Mouse (Mus musculus) spleen, adult 12 weeks (tissue): ENCODE measurements around the gene Mybphl.
A peak's percentile ranks its signal among the peaks of the same experiment; 100 is the strongest.

Experiments used
- DNase-seq: peaks from one replicate; pipeline ENCODE4 v3.0.0; 2022; ENCODE audit warnings: low spot score

Gene Mybphl

DNA sequence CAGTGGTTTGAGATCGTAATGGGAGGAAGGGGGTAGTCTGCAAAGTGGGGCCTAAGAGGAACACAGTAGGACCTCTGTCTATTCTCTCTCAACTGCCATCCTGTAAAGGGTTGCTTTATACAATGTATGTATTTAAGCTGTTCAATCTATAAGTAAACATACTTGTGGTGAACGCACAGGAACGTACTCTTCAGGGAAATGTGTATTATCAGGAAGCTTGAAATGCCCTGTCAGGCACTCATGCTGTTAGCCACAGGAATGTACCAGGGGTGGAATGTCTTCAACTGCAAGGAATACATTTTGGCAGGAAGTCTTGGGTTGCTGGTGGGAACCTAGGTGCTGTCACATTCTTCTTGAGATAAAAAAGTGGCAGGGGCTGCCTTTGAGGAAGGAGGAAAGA is 8.0 kb downstream of the Mybphl start:
- DNase-seq, result no peak

DNA sequence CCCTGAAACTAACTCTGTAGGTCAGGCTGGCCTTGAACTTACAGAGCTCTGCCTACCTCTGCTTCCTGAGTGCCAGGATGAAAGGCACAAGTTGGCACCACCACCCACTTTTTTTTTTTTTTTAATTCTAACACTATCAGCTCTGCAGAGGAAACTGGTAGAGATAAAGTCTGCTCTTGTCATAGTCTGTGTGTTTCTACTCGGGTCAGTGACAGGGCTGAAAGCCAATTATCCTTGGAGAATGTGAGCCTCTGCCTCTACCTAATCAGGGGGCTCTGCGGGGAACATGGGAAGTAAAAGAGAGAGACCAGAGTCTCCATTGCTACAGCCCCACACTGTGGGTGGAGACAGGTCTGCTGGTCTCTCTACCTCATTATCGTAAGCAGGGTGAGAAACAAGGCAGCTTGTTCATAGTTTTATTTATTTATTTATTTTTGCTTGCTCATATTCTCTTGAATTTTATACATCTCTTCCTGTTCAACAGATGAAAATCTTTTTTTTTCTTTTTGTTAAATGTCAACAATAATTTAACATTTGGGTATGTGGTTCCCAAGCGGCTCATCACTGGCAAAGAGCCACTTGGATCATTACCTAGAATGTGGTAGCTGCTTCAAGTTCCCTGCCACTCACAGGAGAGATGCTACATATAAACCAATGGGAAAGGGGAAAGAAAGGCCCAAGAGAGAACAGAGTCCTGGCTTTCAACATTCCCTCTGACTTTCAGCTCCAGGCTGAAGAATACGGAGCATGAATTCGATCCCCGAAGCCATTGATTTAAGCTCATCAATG is 14.4 kb downstream of the Mybphl start:
- no peak for DNase-seq

DNA sequence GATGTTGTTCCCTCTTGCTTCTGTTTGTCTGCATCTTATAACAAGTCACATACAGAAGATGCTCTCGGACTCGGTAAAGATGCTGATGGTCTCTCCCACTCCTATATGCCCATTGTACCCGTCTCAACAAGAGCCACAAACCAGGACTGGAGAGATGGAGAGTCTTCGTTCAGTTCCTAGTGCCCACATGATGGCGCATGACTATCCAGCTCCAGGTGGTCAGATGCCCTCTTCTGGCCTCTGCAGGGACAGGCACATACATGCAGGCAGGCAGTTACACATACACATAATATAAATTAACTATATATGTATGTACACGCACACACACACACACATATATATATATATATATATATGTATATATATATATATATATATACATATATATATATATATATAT is 16.0 kb downstream of the Mybphl start:
- no peak for DNase-seq

DNA sequence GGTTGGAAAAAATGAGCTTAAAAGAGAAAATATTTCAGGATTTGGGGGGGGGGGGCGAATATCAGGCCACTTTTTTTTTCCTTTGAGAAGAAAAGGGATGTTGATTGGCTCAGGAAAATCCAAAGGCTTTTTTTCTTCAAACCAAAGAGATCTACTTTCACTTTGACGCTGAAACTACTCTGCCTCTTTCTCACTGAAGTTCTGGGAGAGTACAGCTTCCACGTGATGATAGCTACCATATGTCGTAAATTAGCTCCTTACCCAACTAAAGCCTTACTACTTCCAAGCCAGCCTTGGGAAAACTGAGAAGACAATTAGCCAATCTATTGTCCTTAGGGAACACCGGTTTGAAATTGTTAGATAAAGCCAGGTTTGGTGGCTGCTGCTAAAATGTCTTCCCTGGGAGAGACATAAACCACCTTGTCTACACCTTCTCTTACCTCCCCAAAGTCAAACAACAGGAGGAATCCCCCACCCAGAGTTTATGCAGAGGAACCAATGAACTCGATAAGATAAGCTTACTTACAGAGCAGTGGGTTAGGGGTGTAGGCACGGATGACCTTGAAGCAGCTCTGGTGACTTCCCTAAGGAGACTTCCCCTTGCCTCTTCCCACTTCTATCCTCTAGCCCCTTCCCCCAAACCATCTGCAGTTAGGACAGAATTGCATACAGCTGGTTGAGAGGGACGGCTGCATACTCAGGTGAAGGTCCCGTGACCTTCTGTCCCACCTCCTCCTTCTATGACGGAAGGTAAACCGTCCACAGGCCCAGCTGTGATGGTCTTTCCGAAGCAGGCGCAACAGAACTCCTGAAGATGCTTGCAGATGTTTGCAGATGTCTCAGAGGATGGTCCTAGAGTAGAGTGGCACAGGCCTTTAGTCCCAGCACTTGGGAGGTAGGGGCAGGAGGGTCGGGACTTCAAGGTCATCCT is 17.5 kb downstream of the Mybphl start:
- no peak for DNase-seq

DNA sequence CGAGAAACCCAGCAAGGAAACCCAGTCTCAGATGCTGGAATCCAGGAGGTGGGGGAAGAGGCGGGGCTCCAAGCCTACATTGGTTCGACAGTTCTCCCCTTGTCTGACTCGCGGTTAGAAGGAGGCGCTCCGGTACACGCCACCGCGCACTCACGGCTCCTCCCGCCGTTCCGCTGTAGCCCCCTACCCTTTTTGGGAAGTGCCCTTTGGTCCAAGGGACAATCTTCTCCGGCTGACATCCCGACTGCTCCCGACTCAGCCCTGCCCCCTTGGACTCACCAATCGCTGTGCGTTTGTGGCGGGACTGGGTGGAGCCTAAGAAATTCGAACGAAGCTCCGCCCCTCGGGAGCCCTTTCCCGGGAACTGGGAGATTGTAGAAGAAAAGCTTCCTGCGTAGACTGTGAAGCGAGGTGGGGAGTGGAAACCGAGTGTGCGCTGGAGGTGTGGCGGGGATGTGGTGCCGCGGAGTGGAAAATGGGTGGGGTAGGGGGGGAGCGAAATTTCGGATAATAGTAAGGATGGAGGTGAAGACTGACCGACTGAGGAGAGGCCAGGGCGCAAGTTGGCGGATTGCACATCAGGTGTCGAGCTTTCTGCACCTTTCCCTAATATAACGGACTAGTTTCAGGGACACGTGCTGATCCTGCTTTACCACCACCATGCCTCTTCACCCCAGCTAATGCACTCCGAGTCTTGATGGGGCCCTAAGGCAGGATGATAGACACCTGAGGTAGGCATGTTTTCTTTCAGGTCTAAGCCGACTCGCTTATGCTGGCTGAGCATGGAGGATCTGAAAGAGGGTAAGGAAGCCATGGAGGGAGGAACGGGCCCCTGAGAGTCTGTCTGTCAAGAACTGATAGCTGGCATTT is 19.0 kb downstream of the Mybphl start, which contains the start of gene Psrc1:
TSS of gene Psrc1 (plus strand) at position 355 of the 870 bp plus-strand sequence.
- peak; percentile 85 for DNase-seq

DNA sequence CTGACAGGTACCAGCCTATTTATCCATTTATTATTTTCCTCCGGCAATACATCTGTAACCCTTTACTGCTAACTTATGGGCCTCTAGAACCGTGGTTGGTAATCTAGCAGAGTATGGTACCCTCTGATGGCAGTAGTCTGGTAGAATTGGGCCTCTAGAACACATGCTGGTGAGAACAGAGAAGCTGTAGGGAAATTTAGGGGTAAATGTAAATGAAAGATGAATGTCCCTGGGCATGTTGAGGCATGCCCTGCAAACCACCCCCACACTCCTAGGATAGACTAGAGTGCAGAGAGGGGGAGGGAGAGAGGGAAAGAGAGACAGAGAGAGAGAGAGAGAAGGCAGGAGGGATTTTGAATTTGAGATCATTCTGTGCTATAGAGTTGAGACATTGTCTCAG is 19.7 kb downstream of the Mybphl start:
- no peak for DNase-seq

DNA sequence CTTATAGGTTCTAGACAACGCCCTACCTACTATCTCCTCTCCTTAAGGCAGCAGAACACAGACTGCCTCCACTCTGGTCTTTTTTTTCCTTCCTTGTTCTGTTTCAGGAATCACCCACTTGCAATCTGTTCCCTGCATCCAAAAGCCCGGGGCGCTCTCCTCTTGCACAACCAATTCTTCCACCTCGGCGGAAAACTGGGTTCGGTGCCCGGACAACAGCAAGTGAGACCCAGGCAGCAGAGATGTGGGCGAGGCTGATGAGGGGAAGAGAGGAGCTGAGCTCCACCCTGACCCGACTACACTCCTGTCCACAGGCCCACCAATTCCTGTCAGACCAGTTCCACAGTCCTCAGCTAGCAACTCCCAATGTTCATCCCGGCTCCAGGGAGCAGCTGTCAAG is 21.5 kb downstream of the Mybphl start:
- DNase-seq, result no peak

DNA sequence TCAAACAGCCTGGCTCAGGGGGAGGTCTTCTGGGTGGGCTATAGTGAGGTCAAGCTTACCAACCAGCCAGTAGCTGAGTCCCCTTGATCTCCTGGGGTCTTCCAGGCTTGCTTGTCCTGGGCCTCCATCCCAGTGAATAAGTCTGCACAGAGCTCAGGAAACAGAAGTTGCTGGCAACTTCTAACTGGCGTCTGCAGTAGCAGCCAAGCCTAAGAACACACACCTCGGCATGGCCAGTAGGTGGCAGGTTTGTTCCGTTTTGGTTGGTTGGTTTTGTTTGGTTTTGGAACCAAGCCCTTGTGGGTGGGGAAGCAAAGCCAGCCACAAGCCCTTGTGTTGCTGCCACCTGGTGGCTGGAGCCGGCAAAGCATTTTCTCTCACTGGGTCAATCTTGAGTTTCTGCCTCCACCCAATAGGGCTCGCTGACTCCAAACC is 24.4 kb downstream of the Mybphl start:
- DNase-seq, result peak; percentile 88

DNA sequence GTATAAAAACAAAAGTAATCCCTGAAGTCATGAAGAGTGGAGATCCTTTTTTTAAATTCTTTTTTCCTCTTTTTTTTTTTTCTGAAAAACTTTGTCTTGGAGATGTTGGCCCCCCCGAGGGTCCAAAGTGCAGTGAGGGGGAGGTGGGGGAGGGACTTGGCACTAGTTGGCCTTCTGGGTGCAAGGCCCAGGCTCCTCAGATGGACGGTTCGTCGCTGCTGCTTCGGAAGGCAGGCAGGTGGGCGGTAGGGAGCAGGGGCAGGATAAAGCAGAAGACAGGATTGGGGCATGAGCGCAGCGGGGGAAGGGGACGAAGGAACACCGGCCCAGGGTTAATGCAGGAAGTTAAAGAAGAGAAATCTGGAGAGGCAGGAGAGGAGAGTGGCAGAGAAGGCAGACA is 27.6 kb downstream of the Mybphl start:
- no peak for DNase-seq

DNA sequence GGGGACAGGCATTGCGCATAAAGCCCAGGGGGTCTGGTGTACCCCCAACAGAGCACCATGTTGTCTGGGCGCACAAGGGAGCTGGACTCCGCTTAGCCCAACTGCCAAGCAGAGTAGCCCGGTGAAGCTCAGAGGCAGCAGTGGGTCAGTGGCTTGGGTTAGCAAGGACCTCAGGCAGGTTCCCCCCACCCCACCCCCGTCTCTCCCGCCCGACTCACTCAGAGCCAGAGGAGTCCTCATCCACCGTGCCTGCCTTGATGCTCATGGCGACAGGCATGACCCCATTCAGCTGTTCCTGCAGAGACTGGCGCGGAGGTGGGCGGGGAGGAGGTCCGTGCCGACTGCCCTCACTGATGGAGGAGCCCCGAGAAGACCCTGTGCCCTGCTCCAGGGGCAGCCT is 28.1 kb downstream of the Mybphl start:
- no peak for DNase-seq

DNA sequence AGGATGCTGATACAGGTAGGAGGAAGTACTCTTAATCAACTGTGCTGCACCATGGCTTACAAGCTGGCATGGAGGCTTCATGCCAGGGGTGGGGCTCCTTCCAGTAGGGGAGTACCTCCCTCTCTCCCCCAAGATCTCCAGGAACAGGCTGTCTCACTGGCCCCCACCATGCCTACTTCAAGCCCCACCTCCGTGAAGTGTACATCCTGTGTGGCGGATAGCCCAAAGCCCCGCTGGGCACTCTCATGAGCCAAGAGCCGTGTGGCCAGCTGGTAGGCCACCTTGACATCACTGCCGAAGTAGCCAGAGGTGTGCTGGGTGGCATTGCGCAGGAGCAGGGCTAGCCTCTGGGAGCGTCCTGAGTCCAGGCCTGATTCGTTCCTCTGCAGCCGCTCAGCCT is 33.6 kb downstream of the Mybphl start:
- no peak for DNase-seq

DNA sequence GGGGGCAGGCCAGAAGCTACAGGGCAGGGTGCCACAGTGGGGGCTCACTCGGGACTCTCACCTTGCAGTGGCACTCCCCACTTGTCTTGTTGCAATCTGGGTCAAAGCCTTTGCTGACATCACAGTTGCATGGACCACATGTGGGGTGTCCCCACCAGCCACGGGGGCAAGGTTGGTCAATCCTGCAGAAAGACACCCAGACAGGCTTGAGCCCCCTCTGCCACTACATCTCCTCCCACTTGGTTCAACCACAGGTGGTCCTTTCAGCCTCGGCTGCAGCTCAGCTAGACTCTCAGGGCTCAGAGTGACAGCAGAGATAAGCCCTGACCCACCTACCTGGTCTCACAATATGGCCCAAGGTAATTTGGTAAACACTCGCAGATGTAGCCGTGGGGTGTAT is 35.7 kb downstream of the Mybphl start:
- DNase-seq, result no peak

DNA sequence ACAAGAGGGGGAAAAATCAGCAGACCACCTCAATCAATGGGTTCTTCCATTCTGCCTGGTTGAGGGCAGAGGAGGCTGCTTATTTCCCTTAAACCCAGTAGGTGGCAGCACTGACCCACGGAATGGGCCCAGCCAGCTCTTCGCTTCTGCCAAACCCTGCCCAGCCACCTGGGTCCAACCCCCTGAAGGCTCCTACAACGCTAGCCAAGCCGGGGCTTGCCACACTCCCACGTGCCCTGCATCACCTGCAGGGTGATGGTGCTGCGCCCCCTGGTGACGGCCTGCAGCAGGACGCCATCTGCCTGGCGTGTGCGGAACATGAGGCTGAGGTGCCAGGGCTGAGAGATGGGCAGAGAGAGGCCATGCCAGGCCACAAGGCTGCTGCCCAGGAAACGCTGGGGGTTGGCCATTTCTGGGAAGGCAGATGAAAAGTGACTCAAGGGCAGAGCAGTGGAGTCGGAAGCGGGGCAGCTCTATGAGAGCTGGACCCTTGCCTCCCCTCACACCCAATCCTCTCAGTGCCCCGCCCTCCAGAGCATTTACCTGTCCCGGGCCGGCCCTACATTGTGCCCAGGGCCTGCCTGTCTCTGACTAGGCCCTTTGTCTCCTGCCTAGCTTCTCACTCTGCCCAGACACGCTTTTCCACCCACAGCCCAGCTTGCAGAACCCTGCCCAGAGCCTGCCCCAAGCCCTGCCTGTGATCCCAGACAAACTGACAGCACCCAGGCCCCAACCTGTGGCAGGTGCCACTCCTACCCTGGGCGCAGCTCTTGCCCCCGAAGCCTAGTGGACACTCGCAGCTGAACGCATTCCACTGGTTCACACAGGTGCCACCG is 37.2 kb downstream of the Mybphl start:
- DNase-seq, result peak; percentile 76

DNA sequence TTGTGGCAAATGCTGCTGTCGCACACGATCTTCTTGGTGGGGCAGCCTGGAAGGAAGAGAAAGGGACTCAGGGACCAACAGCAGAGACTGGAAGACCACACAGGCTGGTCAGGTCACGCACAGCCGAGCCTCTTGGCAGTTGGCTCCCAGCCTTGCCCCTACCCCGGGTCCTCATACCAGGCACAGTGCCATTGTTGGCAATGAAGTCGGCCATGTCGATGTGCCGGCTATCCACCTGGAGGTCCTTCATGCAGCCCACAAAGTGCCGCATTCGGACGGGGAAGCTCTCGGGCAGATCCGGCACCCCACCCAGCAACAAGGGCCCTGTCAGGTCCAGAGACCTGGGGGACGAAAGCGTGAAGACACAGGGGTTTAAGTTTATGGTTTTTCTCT is 37.8 kb downstream of the Mybphl start:
- no peak for DNase-seq

DNA sequence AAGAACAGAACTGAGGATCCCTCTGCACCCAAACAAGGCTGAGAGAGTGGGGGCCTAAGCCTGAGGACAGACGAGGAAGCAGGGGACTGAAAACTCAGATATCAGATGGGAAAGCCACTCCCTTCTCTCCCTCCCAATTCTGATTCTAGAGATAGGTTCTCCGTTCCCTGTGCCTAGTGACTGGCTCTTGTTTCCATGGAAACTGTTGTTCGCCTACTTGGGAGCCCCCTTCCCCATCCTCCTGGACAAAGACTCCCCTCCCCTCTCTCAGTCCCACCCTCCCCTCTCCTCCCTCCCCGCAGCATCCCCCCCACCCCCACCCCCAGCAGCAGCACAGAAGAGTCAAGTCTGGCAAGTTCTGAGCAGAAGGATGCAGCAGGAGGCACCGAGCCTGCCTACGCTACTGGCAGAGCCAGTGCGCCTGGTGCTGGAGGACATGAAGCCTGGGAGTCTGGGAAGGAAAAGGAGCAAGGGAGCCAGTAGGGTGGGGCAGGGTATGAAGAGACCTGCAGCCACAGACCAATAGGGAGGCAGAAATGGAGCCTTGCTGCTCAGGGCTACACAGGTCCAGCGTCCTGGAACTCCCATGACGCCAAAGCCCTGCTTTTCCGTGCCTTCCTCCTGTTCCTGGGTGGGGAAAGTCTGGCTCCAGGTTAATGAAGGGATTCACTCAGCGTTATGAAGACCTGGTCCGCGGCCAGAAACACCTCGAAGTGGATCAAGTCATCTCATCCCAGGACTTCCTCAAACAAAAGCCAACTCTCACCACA is 41.0 kb downstream of the Mybphl start:
- no peak for DNase-seq

DNA sequence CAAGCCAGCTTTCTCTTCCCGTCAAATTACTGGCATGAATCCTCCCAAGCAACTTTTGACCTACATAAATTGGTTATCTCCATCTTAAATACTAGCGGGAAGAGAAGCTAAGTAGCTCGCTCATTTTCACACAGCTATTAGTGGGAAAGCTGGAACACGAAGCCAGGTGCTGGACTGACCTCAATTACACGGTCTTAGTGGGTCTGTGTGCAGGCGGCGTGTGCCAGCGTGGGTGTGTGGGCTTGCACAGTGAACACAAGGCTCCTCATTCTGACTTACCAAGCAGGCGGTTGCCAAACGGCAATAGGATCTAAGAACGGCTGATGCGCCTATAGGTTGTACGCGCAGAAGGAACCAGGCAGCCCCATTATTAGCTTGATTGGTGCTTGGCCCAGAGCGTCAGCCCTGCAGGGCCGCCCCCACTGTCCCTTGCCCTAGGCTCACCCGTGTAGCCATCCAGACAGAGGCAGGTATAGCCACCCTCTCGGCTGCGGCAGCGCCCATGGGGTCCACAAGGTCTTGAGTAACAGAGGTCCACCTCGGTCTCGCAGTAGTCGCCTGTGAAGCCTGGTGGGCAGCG is 41.7 kb downstream of the Mybphl start:
- DNase-seq, result no peak

DNA sequence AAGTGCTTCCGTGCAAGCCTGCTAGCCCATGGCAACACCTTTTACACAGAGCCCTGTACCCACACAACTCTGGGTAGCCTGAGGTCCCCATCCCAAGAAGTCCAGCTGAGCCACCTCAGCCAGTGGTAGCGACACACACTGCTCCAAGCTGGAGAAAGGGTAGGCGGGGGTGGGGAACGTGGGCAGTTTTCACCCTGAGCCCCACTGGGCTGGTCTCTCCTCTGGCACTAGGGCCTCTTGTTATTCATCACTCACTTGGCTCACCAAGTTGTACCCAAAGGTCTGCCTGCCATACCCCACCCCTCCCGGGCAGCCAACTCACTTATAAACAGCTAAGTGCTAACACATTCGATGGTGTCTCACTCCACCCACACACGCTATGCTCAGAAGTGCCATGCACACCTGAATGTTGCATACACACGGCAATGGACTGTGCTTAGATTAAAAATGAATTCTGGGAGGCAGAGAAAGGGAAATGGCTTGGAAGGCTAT is 43.9 kb downstream of the Mybphl start:
- no peak for DNase-seq

DNA sequence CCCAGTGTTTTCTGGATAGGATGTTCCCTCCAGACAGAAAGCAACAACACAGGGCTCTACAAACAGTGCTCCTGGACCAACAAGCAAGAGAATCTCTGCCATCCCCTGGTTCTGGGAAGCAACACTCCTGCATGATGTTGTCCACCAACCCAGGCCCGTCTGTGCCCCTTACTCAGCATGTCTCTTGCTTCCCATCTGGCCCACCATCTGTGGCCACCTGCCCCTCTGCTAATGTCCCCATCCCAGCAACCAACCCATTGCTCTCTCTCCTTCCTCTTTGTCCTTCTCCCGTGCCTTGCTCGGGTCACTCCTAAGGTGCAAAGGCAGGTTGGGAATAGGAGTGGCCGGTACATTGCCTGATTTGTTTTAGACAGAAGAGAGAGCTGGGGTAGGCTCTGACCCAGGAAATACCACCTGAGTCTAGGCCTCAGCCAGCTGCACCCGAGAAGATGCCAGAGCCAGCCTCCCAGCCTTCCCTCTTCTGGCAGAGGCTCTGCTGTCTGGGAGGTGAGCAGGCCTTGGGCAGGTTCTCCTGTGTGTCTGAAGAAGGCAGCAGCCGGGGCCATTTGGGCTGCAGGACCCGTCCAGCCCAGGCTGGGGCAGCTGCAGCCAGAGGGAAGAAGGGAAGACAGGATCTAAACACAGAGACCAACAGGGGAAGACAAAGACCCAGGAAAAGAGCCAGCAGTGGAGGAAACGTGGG is 45.1 kb downstream of the Mybphl start:
- no peak for DNase-seq

DNA sequence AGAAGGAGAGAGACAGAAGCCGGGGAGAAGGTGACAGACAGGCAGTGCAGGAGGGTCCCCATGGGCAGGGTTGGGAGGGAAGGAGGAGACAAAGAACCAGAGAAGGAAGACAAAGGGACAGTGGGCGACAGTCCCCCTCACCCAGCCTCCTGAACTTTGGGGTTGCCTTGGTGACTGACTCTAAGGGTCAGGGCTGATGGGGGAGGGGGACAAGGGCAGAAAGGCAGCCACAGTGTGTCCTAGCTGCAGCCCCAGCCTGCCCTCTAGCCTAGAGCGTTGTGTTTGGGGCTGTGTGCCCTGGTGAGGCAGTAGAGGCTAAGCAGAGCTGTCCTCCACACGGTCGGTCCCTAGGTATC is 45.6 kb downstream of the Mybphl start:
- no peak for DNase-seq
